Mouse (Mus musculus): ENCODE measurements at regions not wholly inside any gene's neighbourhood (a gene's known extent, or its start where the extent isn't known, plus 50 kb on each side); places are given as distances from the start of the nearest gene placed in this dataset.
"Not testable (repeated sequence)": the region's sequence is repeated elsewhere in the genome, so short reads cannot be mapped to it uniquely, and the experiment has no call there.

- H3K4me3 ChIP-seq (ENCODE audit: insufficient read depth, low read length): no peak overlapping the region
- no peak overlapping the region for H3K27ac ChIP-seq (ENCODE audit: insufficient read depth, low read length)
- no peak for TF ChIP-seq CTCF (IDR thresholded peaks at IDR 0.05; ENCODE audit: extremely low read depth, insufficient read depth, low read length)
- no peak for TF ChIP-seq POLR2A (IDR thresholded peaks at IDR 0.05; ENCODE audit: extremely low read depth, insufficient read depth, low read length)
- no peaks in the 10 kb centered on the region for H3K4me1 ChIP-seq (ENCODE audit: control insufficient read depth, insufficient read depth, low read length)
Observed at GRCm38 (mm10) chr5:148803772-148804171, 125.3 kb downstream of the Katnal1 start.

- no peak overlapping the region for H3K4me3 ChIP-seq (ENCODE audit: insufficient read depth, low read length)
- TF ChIP-seq CTCF (IDR thresholded peaks at IDR 0.05; ENCODE audit: extremely low read depth, insufficient read depth, low read length) (no peak), POLR2A (IDR thresholded peaks at IDR 0.05; ENCODE audit: extremely low read depth, insufficient read depth, low read length) (no peak)
- no peaks in the 10 kb centered on the region for H3K4me1 ChIP-seq (ENCODE audit: control insufficient read depth, insufficient read depth, low read length)
- no peak overlapping the region for H3K27ac ChIP-seq (ENCODE audit: insufficient read depth, low read length)
Observed at GRCm38 (mm10) chr5:148802720-148803119, 126.4 kb downstream of the Katnal1 start.

- Histone ChIP-seq H3K4me1 (ENCODE audit: control insufficient read depth, insufficient read depth, low read length) (no peaks in the 10 kb centered on the region), H3K4me3 (ENCODE audit: insufficient read depth, low read length) (no peak overlapping the region), H3K27ac (ENCODE audit: insufficient read depth, low read length) (no peak overlapping the region)
- TF ChIP-seq POLR2A (IDR thresholded peaks at IDR 0.05; ENCODE audit: extremely low read depth, insufficient read depth, low read length) (no peak), CTCF (IDR thresholded peaks at IDR 0.05; ENCODE audit: extremely low read depth, insufficient read depth, low read length) (no peak)
Observed at GRCm38 (mm10) chr5:148798541-148798940, 130.6 kb downstream of the Katnal1 start.

GRCm38 (mm10) chr5:148796072-148796471 is 133.0 kb downstream of the Katnal1 start:
- no peak overlapping the region for H3K27ac ChIP-seq (ENCODE audit: insufficient read depth, low read length)
- no peak overlapping the region for H3K4me3 ChIP-seq (ENCODE audit: insufficient read depth, low read length)
- no peaks in the 10 kb centered on the region for H3K4me1 ChIP-seq (ENCODE audit: control insufficient read depth, insufficient read depth, low read length)
- TF ChIP-seq POLR2A (IDR thresholded peaks at IDR 0.05; ENCODE audit: extremely low read depth, insufficient read depth, low read length) (no peak), CTCF (IDR thresholded peaks at IDR 0.05; ENCODE audit: extremely low read depth, insufficient read depth, low read length) (no peak)

- H3K4me3 ChIP-seq (ENCODE audit: insufficient read depth, low read length): no peak overlapping the region
- no peaks in the 10 kb centered on the region for H3K4me1 ChIP-seq (ENCODE audit: control insufficient read depth, insufficient read depth, low read length)
- TF ChIP-seq CTCF (IDR thresholded peaks at IDR 0.05; ENCODE audit: extremely low read depth, insufficient read depth, low read length): peak; percentile 45
- no peak for TF ChIP-seq POLR2A (IDR thresholded peaks at IDR 0.05; ENCODE audit: extremely low read depth, insufficient read depth, low read length)
- no peak overlapping the region for H3K27ac ChIP-seq (ENCODE audit: insufficient read depth, low read length)
Observed at GRCm38 (mm10) chr5:148794465-148794864, 134.7 kb downstream of the Katnal1 start.

- Histone ChIP-seq H3K4me3 (ENCODE audit: insufficient read depth, low read length) (no peak overlapping the region), H3K27ac (ENCODE audit: insufficient read depth, low read length) (no peak overlapping the region)
- TF ChIP-seq POLR2A (IDR thresholded peaks at IDR 0.05; ENCODE audit: extremely low read depth, insufficient read depth, low read length): no peak
- TF ChIP-seq CTCF (IDR thresholded peaks at IDR 0.05; ENCODE audit: extremely low read depth, insufficient read depth, low read length): peak; percentile 97
Observed at GRCm38 (mm10) chr5:148792736-148793440, 136.2 kb downstream of the Katnal1 start.

GRCm38 (mm10) chr5:148791651-148792050 is 137.5 kb downstream of the Katnal1 start:
- TF ChIP-seq CTCF (IDR thresholded peaks at IDR 0.05; ENCODE audit: extremely low read depth, insufficient read depth, low read length) (no peak), POLR2A (IDR thresholded peaks at IDR 0.05; ENCODE audit: extremely low read depth, insufficient read depth, low read length) (no peak)
- Histone ChIP-seq H3K4me1 (ENCODE audit: control insufficient read depth, insufficient read depth, low read length) (no peaks in the 10 kb centered on the region), H3K27ac (ENCODE audit: insufficient read depth, low read length) (no peak overlapping the region), H3K4me3 (ENCODE audit: insufficient read depth, low read length) (no peak overlapping the region)

More at GRCm38 (mm10) chr5:148792736-148793440, 136.2 kb downstream of the Katnal1 start:
- no peaks in the 10 kb centered on the region for H3K4me1 ChIP-seq (ENCODE audit: control insufficient read depth, insufficient read depth, low read length)

GRCm38 (mm10) chr5:148790343-148790742 is 138.8 kb downstream of the Katnal1 start:
- not testable (repeated sequence) for H3K4me1 ChIP-seq (ENCODE audit: control insufficient read depth, insufficient read depth, low read length); H3K27ac ChIP-seq (ENCODE audit: insufficient read depth, low read length); H3K4me3 ChIP-seq (ENCODE audit: insufficient read depth, low read length)

GRCm38 (mm10) chr5:148789823-148790222 is 139.3 kb downstream of the Katnal1 start:
- TF ChIP-seq CTCF (IDR thresholded peaks at IDR 0.05; ENCODE audit: extremely low read depth, insufficient read depth, low read length) (no peak), POLR2A (IDR thresholded peaks at IDR 0.05; ENCODE audit: extremely low read depth, insufficient read depth, low read length) (no peak)
- Histone ChIP-seq H3K4me1 (ENCODE audit: control insufficient read depth, insufficient read depth, low read length) (no peaks in the 10 kb centered on the region), H3K27ac (ENCODE audit: insufficient read depth, low read length) (no peak overlapping the region), H3K4me3 (ENCODE audit: insufficient read depth, low read length) (no peak overlapping the region)

GRCm38 (mm10) chr5:148789147-148789566 is 140.0 kb downstream of the Katnal1 start:
- no peak overlapping the region for H3K27ac ChIP-seq (ENCODE audit: insufficient read depth, low read length)
- TF ChIP-seq CTCF (IDR thresholded peaks at IDR 0.05; ENCODE audit: extremely low read depth, insufficient read depth, low read length) (no peak), POLR2A (IDR thresholded peaks at IDR 0.05; ENCODE audit: extremely low read depth, insufficient read depth, low read length) (no peak)
- H3K4me3 ChIP-seq (ENCODE audit: insufficient read depth, low read length): no peak overlapping the region
- H3K4me1 ChIP-seq (ENCODE audit: control insufficient read depth, insufficient read depth, low read length): no peaks in the 10 kb centered on the region
